Mouse (Mus musculus): ENCODE measurements at regions not wholly inside any gene's neighbourhood (a gene's known extent, or its start where the extent isn't known, plus 50 kb on each side); places are given as distances from the start of the nearest gene placed in this dataset.

DNA sequence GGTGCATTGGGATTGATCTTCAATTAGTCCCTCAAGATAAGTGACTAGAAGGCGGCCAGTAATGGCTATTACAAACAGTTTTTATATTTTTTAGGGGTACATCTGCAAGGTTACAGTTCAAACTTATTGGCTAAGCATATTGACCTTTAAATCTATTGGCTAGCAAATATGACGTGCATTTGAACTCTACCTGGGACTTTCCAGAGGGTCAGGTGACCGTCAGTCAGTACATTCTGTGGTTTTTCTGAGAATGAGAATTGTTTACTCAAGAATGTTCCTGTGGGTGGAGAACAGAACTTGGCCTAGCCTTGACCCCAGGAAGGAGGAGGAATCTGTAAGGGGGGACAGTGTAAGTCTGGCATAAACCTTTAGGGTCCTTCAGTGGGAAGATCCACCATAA, 346.5 kb downstream of the 1810013L24Rik start:
- Histone ChIP-seq H3K36me3 (ENCODE audit: control insufficient read depth) (no peaks in the 10 kb centered on the region), H3K4me1 (ENCODE audit: control insufficient read depth) (no peaks in the 10 kb centered on the region), H3K4me3 (replicated peaks) (no peak overlapping the region), H3K27me3 (ENCODE audit: control insufficient read depth) (no peaks in the 10 kb centered on the region), H3K9me3 (ENCODE audit: control insufficient read depth, low read length) (no peaks in the 10 kb centered on the region)
- TF ChIP-seq TAL1 (IDR thresholded peaks at IDR 0.05; ENCODE audit: low read length) (no peak), GATA1 (IDR thresholded peaks at IDR 0.05; ENCODE audit: low read length) (no peak)

DNA sequence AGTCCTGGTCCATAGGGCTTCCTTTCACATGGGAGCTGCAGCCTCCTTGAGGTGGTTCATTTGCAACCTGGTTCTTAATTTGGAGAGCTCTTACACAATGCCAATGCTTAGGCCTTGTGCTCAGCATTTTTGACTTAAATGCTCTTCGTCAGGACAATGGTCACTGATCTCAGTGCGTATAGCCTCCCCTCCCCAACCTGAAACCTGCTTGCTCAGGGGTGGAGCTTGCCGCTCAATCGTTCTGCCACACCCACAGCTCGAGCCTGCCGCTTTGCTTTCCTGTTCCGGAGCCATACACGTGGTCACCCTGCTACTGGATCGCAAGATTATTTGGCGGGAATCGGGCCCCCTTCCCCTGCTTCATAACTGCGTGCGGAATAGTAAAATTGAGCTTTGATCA, 365.9 kb downstream of the 1810013L24Rik start:
- Histone ChIP-seq H3K4me3 (replicated peaks) (no peak overlapping the region), H3K36me3 (ENCODE audit: control insufficient read depth) (no peaks in the 10 kb centered on the region), H3K4me1 (ENCODE audit: control insufficient read depth) (no peaks in the 10 kb centered on the region), H3K27me3 (ENCODE audit: control insufficient read depth) (no peaks in the 10 kb centered on the region), H3K9me3 (ENCODE audit: control insufficient read depth, low read length) (peaks cover 6% of the 10 kb centered on the region)
- TF ChIP-seq GATA1 (IDR thresholded peaks at IDR 0.05; ENCODE audit: low read length): no peak
- no peak for TF ChIP-seq TAL1 (IDR thresholded peaks at IDR 0.05; ENCODE audit: low read length)

DNA sequence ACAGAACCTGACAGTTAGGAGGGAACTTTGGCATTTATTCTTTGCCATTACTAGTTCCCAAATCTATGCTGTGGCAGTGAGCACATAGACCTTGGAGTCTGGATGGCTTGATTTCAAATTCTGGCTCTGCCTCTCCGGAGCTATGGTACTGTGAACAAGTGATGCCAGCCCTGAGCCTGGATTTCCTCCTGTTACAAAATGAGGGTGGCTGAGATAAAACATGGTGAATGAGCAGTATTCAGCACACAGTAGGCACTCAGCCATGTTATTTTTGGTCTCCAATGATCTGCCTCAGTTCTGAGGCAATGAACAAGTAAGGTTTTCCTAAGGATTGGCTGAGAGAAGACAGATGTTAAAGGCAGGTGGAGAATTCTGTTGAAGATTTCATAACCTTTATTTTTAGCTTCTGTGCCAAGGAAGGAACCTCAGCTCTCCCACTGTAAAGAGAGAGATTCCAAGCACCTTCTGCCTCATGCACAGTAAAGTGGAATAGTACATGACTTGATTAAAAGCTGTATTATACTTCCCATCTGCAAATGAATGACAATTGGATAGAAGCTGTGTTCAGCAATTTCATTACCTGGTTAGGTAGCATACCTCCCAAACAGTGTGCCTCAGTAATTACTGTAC, 369.1 kb downstream of the 1810013L24Rik start:
- Histone ChIP-seq H3K4me1 (ENCODE audit: control insufficient read depth) (no peaks in the 10 kb centered on the region), H3K27me3 (ENCODE audit: control insufficient read depth) (no peaks in the 10 kb centered on the region), H3K9me3 (ENCODE audit: control insufficient read depth, low read length) (peaks cover 2% of the 10 kb centered on the region; the same call in 1 of the 2 replicates), H3K4me3 (replicated peaks) (no peak overlapping the region), H3K36me3 (ENCODE audit: control insufficient read depth) (no peaks in the 10 kb centered on the region)
- TF ChIP-seq TAL1 (IDR thresholded peaks at IDR 0.05; ENCODE audit: low read length) (no peak), GATA1 (IDR thresholded peaks at IDR 0.05; ENCODE audit: low read length) (no peak)

- H3K27me3 ChIP-seq (ENCODE audit: control insufficient read depth): no peaks in the 10 kb centered on the region
- no peak for TF ChIP-seq TAL1 (IDR thresholded peaks at IDR 0.05; ENCODE audit: low read length)
- TF ChIP-seq GATA1 (IDR thresholded peaks at IDR 0.05; ENCODE audit: low read length): no peak
- no peaks in the 10 kb centered on the region for H3K36me3 ChIP-seq (ENCODE audit: control insufficient read depth)
- H3K9me3 ChIP-seq (ENCODE audit: control insufficient read depth, low read length): peaks cover 7% of the 10 kb centered on the region
- no peak overlapping the region for H3K4me3 ChIP-seq (replicated peaks)
- no peaks in the 10 kb centered on the region for H3K4me1 ChIP-seq (ENCODE audit: control insufficient read depth)
Observed at GRCm38 (mm10) chr16:9208602-9209001, 378.7 kb downstream of the 1810013L24Rik start.

DNA sequence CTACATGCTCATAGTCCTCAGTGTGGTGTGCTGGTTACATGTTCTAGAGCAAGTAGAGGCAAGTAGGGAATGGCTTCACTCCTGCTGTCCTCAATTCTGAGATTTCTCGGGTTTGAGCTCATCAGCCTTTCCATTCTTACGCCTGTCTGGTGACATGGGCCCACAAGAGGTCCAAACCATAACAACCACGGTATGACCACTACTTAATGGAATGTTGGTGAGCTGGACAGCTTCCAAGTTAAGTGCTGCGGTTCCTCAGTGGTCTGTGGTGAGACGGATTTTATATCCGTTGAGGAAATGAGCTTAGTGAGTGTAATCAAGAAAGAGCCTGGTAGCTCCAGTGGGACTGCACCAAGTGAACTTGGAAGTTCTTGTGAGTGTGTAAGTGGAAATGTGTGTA, 381.6 kb downstream of the 1810013L24Rik start:
- H3K27me3 ChIP-seq (ENCODE audit: control insufficient read depth): no peaks in the 10 kb centered on the region
- H3K9me3 ChIP-seq (ENCODE audit: control insufficient read depth, low read length): peaks cover 7% of the 10 kb centered on the region
- TF ChIP-seq GATA1 (IDR thresholded peaks at IDR 0.05; ENCODE audit: low read length): no peak
- TF ChIP-seq TAL1 (IDR thresholded peaks at IDR 0.05; ENCODE audit: low read length): no peak
- no peaks in the 10 kb centered on the region for H3K36me3 ChIP-seq (ENCODE audit: control insufficient read depth)
- no peaks in the 10 kb centered on the region for H3K4me1 ChIP-seq (ENCODE audit: control insufficient read depth)
- H3K4me3 ChIP-seq (replicated peaks): no peak overlapping the region

GRCm38 (mm10) chr16:9215131-9215530, 385.2 kb downstream of the 1810013L24Rik start:
- Histone ChIP-seq H3K4me1 (ENCODE audit: control insufficient read depth) (no peaks in the 10 kb centered on the region), H3K27me3 (ENCODE audit: control insufficient read depth) (no peaks in the 10 kb centered on the region), H3K9me3 (ENCODE audit: control insufficient read depth, low read length) (peaks cover 7% of the 10 kb centered on the region), H3K36me3 (ENCODE audit: control insufficient read depth) (no peaks in the 10 kb centered on the region), H3K4me3 (replicated peaks) (no peak overlapping the region)
- TF ChIP-seq GATA1 (IDR thresholded peaks at IDR 0.05; ENCODE audit: low read length): no peak
- no peak for TF ChIP-seq TAL1 (IDR thresholded peaks at IDR 0.05; ENCODE audit: low read length)

- peaks cover 5% of the 10 kb centered on the region for H3K9me3 ChIP-seq (ENCODE audit: control insufficient read depth, low read length)
- no peaks in the 10 kb centered on the region for H3K4me1 ChIP-seq (ENCODE audit: control insufficient read depth)
- H3K4me3 ChIP-seq (replicated peaks): no peak overlapping the region
- TF ChIP-seq GATA1 (IDR thresholded peaks at IDR 0.05; ENCODE audit: low read length) (no peak), TAL1 (IDR thresholded peaks at IDR 0.05; ENCODE audit: low read length) (no peak)
- no peaks in the 10 kb centered on the region for H3K27me3 ChIP-seq (ENCODE audit: control insufficient read depth)
- H3K36me3 ChIP-seq (ENCODE audit: control insufficient read depth): no peaks in the 10 kb centered on the region
Observed at GRCm38 (mm10) chr16:9217361-9217760, 387.5 kb downstream of the 1810013L24Rik start.

DNA sequence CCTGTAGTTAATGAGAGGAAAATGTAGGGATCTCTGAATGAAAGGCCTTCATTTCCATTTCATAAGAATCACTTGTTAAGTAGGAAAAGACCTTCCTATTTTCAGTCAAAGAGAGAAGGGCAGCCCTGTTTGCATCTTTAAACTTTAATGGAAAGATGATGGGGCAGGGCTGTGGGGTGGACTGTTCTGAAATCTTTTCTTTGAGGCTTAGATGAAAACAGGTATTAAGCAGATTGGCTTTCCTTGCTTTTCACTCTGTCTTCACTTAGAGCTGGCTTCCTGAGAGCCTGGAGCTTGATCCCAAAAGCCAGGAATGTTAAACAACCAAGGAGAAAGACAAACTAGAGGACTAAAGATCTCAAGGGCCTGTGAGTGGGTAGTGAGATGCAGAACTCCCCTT, 400.3 kb downstream of the 1810013L24Rik start:
- Histone ChIP-seq H3K9me3 (ENCODE audit: control insufficient read depth, low read length) (no peaks in the 10 kb centered on the region), H3K27me3 (ENCODE audit: control insufficient read depth) (no peaks in the 10 kb centered on the region), H3K4me3 (replicated peaks) (no peak overlapping the region), H3K4me1 (ENCODE audit: control insufficient read depth) (no peaks in the 10 kb centered on the region), H3K36me3 (ENCODE audit: control insufficient read depth) (no peaks in the 10 kb centered on the region)
- no peak for TF ChIP-seq TAL1 (IDR thresholded peaks at IDR 0.05; ENCODE audit: low read length)
- no peak for TF ChIP-seq GATA1 (IDR thresholded peaks at IDR 0.05; ENCODE audit: low read length)

- Histone ChIP-seq H3K27me3 (ENCODE audit: control insufficient read depth) (no peaks in the 10 kb centered on the region), H3K4me3 (replicated peaks) (no peak overlapping the region)
Observed at GRCm38 (mm10) chr16:9242099-9242498, 412.2 kb downstream of the 1810013L24Rik start.

GRCm38 (mm10) chr16:9247198-9247597, 417.3 kb downstream of the 1810013L24Rik start:
- no peak for TF ChIP-seq GATA1 (IDR thresholded peaks at IDR 0.05; ENCODE audit: low read length)
- no peak for TF ChIP-seq TAL1 (IDR thresholded peaks at IDR 0.05; ENCODE audit: low read length)

More at GRCm38 (mm10) chr16:9242099-9242498, 412.2 kb downstream of the 1810013L24Rik start:
- no peaks in the 10 kb centered on the region for H3K4me1 ChIP-seq (ENCODE audit: control insufficient read depth)
- peaks cover 4% of the 10 kb centered on the region for H3K9me3 ChIP-seq (ENCODE audit: control insufficient read depth, low read length)
- H3K36me3 ChIP-seq (ENCODE audit: control insufficient read depth): no peaks in the 10 kb centered on the region
- no peak for TF ChIP-seq GATA1 (IDR thresholded peaks at IDR 0.05; ENCODE audit: low read length)
- TF ChIP-seq TAL1 (IDR thresholded peaks at IDR 0.05; ENCODE audit: low read length): no peak

More at GRCm38 (mm10) chr16:9247198-9247597, 417.3 kb downstream of the 1810013L24Rik start:
- Histone ChIP-seq H3K4me1 (ENCODE audit: control insufficient read depth) (no peaks in the 10 kb centered on the region), H3K4me3 (replicated peaks) (no peak overlapping the region), H3K27me3 (ENCODE audit: control insufficient read depth) (no peaks in the 10 kb centered on the region), H3K9me3 (ENCODE audit: control insufficient read depth, low read length) (peaks cover 3% of the 10 kb centered on the region), H3K36me3 (ENCODE audit: control insufficient read depth) (no peaks in the 10 kb centered on the region)

Data from erythroblast, embryonic 14.5 days (primary cell).